Mouse (Mus musculus): ENCODE results near the gene Zc3h4.

- TF ChIP-seq TAL1 (IDR thresholded peaks at IDR 0.05; ENCODE audit: low read length): peak; percentile 79
- peak; percentile 83 for TF ChIP-seq GATA1 (IDR thresholded peaks at IDR 0.05; ENCODE audit: low read length)
These were observed 1.3 kb downstream of the Zc3h4 start for GRCm38 (mm10) chr7:16401991-16402431.

Data from erythroblast, embryonic 14.5 days (primary cell).